Mouse (Mus musculus) left cerebral cortex, postnatal 10 days (tissue): ENCODE measurements around the gene Csrnp3. TPM values are rescaled to one million over a fixed set of nuclear protein-coding genes. Genes with fewer than 3 reads are reported as not detected.

Experiments used
- DNase-seq, 2 experiments: peaks; one replicate each; pipeline ENCODE4 v3.0.0; 2021 to 2022; ENCODE audit warnings: low spot score in 2 of 2, mixed read lengths in 1 of 2; ENCODE audit errors: extremely low spot score in 1 of 2
- intact Hi-C: fragments of 180-260 bp; cut with DNase I; formaldehyde crosslinking; loops from one replicate; pipeline ENCODE4 v1.15.1; 2025
- total RNA-seq, 2 experiments: library from RNA; stranded (reverse); gene quantifications; 2 replicates each; pipeline ENCODE4 v1.2.3; 2021

The Csrnp3 gene
- total RNA-seq, 2 experiments from 2014 or later = 97.7 to 107 TPM

- intact Hi-C loops = no loop called here
- no peak for DNase-seq
Observed at GRCm38 (mm10) chr2:65859767-65860727, 14.5 kb downstream of the Csrnp3 start.

GRCm38 (mm10) chr2:65864778-65865339 is 19.3 kb downstream of the Csrnp3 start:
- DNase-seq = no peak

DNA sequence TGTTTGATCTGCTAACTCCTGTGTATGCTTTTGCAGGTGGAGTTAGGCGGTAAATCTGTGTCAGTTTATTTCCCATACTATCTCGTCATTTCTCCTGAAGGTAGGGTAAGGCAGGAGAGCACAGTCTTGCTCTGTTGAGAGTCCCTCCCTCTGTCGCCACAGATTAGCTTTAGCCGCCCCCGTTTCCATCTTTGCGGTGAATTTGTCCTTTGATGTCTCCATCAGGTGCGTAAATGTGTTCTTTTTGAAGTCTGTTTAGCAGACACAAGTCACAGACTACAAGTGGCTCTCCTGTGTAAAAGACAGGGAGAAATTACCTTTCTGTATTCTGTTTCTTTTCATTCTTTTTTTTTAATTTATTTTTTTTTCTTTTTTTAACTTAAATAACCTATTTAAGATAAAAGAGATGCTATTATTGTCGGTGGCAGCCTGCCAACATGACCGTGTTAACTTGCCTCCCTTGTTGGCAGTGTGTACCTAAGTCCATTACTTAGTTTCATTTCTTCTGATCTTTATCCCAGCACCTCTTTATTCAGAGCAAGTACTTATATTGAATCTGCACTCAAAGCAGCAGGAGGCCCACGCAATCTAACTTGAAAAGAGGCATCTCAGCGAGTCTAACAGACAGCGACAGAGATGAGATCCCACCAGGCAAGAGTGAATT is 25.5 kb downstream of the Csrnp3 start:
- intact Hi-C loops = no loop called here
- no peak for DNase-seq

More at GRCm38 (mm10) chr2:65864778-65865339, 19.3 kb downstream of the Csrnp3 start:
- intact Hi-C loops = no loop called here

DNA sequence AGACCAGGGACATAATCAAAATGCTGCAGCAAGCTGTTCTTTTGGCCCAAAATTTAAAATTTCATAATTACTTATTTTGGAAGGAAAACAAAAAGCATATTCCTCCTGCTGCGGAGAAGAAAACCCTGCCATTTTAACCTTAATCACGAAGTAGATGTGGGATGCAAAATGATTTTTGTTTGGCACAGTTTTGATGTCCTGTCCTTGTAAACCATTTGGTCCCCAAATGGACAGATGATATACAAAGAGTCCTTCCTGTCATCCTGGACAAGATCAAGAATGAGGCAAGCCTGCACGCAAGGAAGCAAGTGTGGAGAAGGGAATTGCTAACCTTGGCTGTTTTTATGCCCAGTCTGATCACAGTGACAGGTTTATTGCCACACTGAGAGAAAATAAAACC is 46.0 kb downstream of the Csrnp3 start:
- no peak for DNase-seq
- intact Hi-C loops = no loop called here

DNA sequence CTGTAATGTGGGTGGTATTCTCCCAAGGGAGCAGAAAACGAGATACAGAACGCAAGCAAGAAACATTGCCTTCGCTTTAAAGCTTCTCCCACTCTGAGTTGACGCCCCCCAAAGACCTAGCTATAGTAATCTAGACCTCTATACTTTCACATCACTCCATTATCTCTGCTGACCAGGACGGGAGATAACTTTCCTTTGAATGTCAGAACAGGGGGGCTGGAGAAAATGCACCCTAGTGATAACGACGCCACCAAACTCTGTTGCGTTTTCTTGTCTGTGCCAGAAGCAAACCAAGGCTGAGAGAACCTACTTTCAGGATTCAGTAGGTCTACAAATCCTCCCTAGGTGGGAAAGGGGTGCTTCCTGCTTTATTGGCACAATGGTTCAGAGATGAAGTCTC is 47.7 kb downstream of the Csrnp3 start:
- no peak for DNase-seq
- intact Hi-C loops = no loop called here

DNA sequence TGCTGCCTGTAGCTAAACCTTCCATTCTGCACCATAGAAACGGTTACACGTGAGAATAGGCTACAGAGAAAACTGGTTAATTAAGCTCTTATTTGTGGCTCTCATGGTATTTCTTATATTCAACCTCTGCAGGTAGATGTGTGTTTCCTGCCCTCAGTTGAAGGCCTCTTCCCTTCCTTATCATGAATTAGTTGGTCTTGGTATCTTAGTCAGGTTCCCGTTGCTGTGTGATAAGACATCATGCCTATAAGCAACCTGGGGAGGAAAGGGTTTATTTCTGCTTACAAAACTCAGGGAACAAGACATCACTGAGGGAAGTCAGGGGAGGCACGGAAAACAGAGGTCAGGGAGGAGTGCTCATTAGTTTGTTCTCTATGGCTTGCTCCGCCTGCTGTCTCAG is 48.7 kb downstream of the Csrnp3 start:
- intact Hi-C loops = no loop called here
- DNase-seq = no peak

GRCm38 (mm10) chr2:65896542-65896941 is 51.0 kb downstream of the Csrnp3 start:
- DNase-seq = peak in 1 of 2 experiments; percentile 35
- intact Hi-C loops = loop anchor here (5.0 kb wide), 1 partner anchor 49 kb away; the partner anchor contains the start of gene Csrnp3

DNA sequence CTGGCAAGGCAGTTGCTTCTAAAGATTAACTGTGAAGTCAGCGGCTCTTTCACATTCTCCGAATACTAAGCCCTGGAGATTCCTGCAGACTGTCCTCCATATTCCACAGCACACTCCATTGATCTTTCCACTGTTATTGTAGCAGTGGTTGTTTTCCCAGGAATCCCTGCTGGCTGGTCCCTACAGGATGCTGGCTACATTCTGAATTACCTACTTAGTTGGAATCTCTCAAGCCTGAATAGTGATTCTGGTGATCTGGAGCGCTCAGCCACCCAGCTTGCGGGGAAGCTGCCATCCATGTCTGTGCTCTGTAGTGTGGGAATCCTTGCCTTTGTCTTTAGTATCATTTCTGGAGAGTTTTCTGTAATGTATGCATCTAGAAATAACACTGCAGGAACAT is 51.5 kb downstream of the Csrnp3 start:
- DNase-seq = no peak
- intact Hi-C loops = loop anchor here (5.0 kb wide), 1 partner anchor 50 kb away; the partner anchor contains the start of gene Csrnp3

DNA sequence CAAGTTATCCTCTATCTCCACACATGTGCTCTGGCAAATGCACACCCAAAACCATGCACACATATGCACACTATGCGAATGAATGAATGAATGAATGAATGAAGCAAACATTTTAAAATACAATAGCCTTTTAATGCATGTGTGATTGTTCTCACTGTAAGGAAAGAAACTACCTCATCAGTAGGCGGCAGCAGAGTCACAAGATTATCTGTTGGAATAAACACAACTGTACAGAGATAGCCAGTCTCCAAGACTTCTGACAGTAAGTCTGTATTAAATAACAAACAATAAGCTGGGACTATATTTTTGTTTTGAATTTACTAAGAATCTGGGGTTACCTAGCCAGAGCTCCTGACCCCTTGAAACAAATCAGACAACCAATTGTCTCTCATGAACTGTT is 53.9 kb downstream of the Csrnp3 start:
- DNase-seq = no peak
- intact Hi-C loops = loop anchor here (5.0 kb wide), 1 partner anchor 52 kb away; the partner anchor contains the start of gene Csrnp3

DNA sequence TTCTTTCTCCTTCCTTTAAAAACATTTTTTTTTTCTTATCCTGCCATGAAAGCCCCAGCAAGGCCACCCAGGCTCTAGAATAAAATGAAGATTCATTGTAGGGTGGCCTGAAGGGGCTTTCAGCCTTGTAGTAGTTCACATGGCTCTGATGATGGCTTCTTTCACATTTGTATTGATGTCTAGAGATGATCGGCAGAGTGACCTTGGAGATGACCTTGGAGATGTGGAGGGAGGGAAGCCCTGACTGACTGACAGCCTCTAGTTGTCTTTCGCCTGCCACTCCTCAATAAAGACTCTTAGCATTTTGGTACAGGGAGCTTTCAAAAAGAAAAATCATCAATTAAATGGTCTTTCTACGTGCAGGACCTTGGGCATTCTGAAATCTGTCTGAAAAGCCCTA is 63.0 kb downstream of the Csrnp3 start:
- intact Hi-C loops = no loop called here
- no peak for DNase-seq

- no peak for DNase-seq
- intact Hi-C loops = no loop called here
Observed at GRCm38 (mm10) chr2:65909724-65910521, 64.4 kb downstream of the Csrnp3 start.

GRCm38 (mm10) chr2:65915994-65916393 is 70.4 kb downstream of the Csrnp3 start:
- intact Hi-C loops = no loop called here
- no peak for DNase-seq

DNA sequence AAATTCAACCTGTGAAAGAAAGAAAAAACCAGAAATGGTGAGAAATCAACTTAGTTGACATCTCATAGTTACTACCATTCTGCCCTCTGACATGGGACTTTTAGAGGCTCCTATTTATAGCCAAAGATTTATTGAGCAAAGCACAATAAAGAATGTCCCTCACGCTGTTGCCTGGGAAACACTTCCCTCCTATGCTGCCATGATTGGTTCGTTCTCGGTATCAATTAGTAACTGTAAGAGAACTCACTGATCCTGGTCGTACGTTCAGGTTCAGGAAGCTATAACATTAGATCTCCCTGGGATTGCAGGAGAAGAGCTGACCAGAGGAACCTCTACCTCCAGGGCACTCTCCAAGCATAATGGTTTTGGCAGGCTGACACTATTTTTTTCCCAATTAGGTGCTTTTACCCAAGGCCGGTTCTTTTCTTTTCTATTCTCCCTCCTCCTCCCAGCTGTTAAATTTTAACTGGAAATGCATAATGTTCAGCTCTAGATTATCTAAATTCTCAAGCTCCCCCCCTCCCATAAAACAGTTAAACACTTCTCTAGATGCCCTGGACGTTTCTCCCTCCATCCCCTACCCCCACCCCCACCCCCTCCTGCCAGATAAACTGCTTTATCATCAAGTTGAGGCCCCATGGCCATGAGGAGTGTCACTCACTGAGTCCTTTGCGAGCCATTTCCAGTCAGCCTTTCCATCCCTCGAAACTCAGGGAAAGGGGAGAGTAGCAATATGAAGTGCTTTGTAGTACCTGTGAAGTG is 75.3 kb downstream of the Csrnp3 start:
- no peak for DNase-seq
- intact Hi-C loops = no loop called here

DNA sequence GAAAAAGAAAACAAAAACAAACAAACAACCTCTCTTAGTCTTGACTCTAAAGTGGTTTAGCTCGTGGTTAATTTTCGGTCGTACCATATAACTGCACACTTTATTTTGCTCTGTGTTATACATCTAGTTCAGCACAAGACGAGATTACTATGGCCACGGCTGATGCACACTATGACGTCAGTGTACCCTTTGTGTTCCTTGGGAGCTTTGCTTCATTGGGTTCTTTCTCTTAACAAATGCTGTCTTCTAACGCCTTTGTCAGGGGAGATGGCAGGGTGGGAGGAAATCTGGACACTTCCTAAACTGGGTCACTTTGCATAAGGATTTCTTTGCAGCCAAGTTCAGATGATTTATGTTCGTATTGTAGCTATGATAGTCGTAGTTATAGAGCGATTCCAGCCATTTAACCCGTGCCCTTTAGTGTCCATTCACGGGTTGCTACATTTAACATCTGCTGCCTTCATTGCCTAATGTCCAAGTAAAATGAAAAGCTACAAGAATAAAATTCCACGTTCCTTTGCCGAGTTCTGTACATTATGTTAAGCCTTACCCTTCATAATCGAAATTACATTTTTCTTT is 79.9 kb downstream of the Csrnp3 start:
- intact Hi-C loops = no loop called here
- no peak for DNase-seq

- DNase-seq = no peak
- intact Hi-C loops = no loop called here
Observed at GRCm38 (mm10) chr2:65926935-65927708, 81.6 kb downstream of the Csrnp3 start.

- intact Hi-C loops = no loop called here
- no peak for DNase-seq
Observed at GRCm38 (mm10) chr2:65929286-65929685, 83.7 kb downstream of the Csrnp3 start.

- peak in 1 of 2 experiments; percentile 51 for DNase-seq
- intact Hi-C loops = loop anchor here (2.0 kb wide), 1 partner anchor 83 kb away; no protein-coding TSS in a partner anchor
Observed at GRCm38 (mm10) chr2:65929927-65930326, 84.4 kb downstream of the Csrnp3 start.
